Mouse (Mus musculus) kidney, adult 11 months (tissue): Measurements from ENCODE around the gene Cd8a.

Source experiments
- DNase-seq: peaks from one replicate; pipeline ENCODE4 v3.0.0; 2022

Cd8a gene

GRCm38 (mm10) chr6:71371085-71371605 lies 2.1 kb upstream of the Cd8a start:
- DNase-seq, result no peak

- no peak for DNase-seq
These were observed 1.0 kb upstream of the Cd8a start for GRCm38 (mm10) chr6:71372041-71372720.

GRCm38 (mm10) chr6:71374311-71374829 lies 1.1 kb downstream of the Cd8a start:
- no peak for DNase-seq

GRCm38 (mm10) chr6:71374921-71375320 lies 1.7 kb downstream of the Cd8a start:
- no peak for DNase-seq

- no peak for DNase-seq
These were observed 3.5 kb downstream of the Cd8a start for GRCm38 (mm10) chr6:71376711-71377110.

GRCm38 (mm10) chr6:71381654-71382053 lies 8.4 kb downstream of the Cd8a start:
- no peak for DNase-seq

GRCm38 (mm10) chr6:71390496-71390895 lies 17.3 kb downstream of the Cd8a start:
- peak; percentile 10 for DNase-seq

GRCm38 (mm10) chr6:71396016-71396415 lies 22.8 kb downstream of the Cd8a start:
- no peak for DNase-seq

GRCm38 (mm10) chr6:71396761-71397160 lies 23.5 kb downstream of the Cd8a start:
- DNase-seq, result no peak

- no peak for DNase-seq
These were observed 25.8 kb downstream of the Cd8a start for GRCm38 (mm10) chr6:71398829-71399609.

- DNase-seq, result peak; percentile 38
These were observed 41.4 kb downstream of the Cd8a start for GRCm38 (mm10) chr6:71414624-71415023.

GRCm38 (mm10) chr6:71415446-71415845 lies 42.2 kb downstream of the Cd8a start:
- no peak for DNase-seq

GRCm38 (mm10) chr6:71418874-71419273 lies 45.6 kb downstream of the Cd8a start:
- DNase-seq, result no peak

GRCm38 (mm10) chr6:71420848-71421247 lies 47.6 kb downstream of the Cd8a start:
- DNase-seq, result no peak

GRCm38 (mm10) chr6:71422162-71422561 lies 48.9 kb downstream of the Cd8a start:
- DNase-seq, result peak; percentile 57

- DNase-seq, result no peak
These were observed 49.9 kb downstream of the Cd8a start for GRCm38 (mm10) chr6:71423116-71423515.

- no peak for DNase-seq
These were observed 52.5 kb downstream of the Cd8a start for GRCm38 (mm10) chr6:71425681-71426080.

- DNase-seq, result no peak
These were observed 54.9 kb downstream of the Cd8a start for GRCm38 (mm10) chr6:71427996-71428725.
